Mouse (Mus musculus) embryonic facial prominence, embryonic 14.5 days (tissue): ENCODE measurements around the gene Olfr792. TPM values are rescaled to one million over a fixed set of nuclear protein-coding genes. Genes with fewer than 3 reads are reported as not detected.

Source experiments
- ATAC-seq: fragments of 200-750 bp; cut with Nextera tagmentation; 2 replicates; pipeline ENCODE4 v1.8.0; 2017; ENCODE audit warnings: low read depth, moderate number of reproducible peaks, moderate TSS enrichment
- DNase-seq: peaks from one replicate; pipeline ENCODE4 v3.0.0-alpha.2; 2015; ENCODE audit warnings: low spot score
- H3K27ac ChIP-seq: fragments of 300-500 bp; sonication (generic); replicated peaks from 2 replicates; pipeline ENCODE4 v1.5.1; 2014; ENCODE audit warnings: low read depth, mild to moderate bottlenecking, low read length, moderate library complexity
- H3K27me3 ChIP-seq: fragments of 300-500 bp; sonication (generic); replicated peaks from 2 replicates; pipeline ENCODE4 v1.6.1; 2014; ENCODE audit warnings: low read length; ENCODE audit not compliant: control insufficient read depth, insufficient read depth
- H3K36me3 ChIP-seq: fragments of 300-500 bp; sonication (generic); 2 replicates; pipeline ENCODE4 v1.6.1; 2014; ENCODE audit warnings: low read length, mixed read lengths; ENCODE audit not compliant: control insufficient read depth, insufficient read depth
- H3K4me1 ChIP-seq: fragments of 300-500 bp; sonication (generic); 2 replicates; pipeline ENCODE4 v1.6.1; 2014; ENCODE audit warnings: antibody characterized with exemption, low read length; ENCODE audit not compliant: control insufficient read depth, insufficient read depth
- H3K4me2 ChIP-seq: fragments of 300-500 bp; sonication (generic); 2 replicates; pipeline ENCODE4 v1.6.1; 2014; ENCODE audit warnings: low read depth, mild to moderate bottlenecking, low read length, moderate library complexity, mixed read lengths
- H3K4me3 ChIP-seq: fragments of 300-500 bp; sonication (generic); 2 replicates; pipeline ENCODE4 v1.5.1; 2014; ENCODE audit warnings: low read depth, mild to moderate bottlenecking, low read length
- H3K9ac ChIP-seq: fragments of 300-500 bp; sonication (generic); 2 replicates; pipeline ENCODE4 v1.6.1; 2014; ENCODE audit warnings: low read depth, mild to moderate bottlenecking, low read length, moderate library complexity, mixed read lengths
- H3K9me3 ChIP-seq: fragments of 300-500 bp; sonication (generic); 2 replicates; pipeline ENCODE4 v1.6.1; 2016; ENCODE audit warnings: low read length; ENCODE audit not compliant: control insufficient read depth
- WGBS: fragments of 180-500 bp; shearing (Covaris S2); extraction: QIAGEN DNeasy Blood & Tissue Kit; methylation state at CpG from one replicate; pipeline ENCODE4 v1.1.7; 2014; 5-methylcytosine and 5-hydroxymethylcytosine counted together
- microRNA-seq: library from miRNA; unstranded; fragments of <30 nt; microRNA quantifications from one replicate; pipeline ENCODE4, GENCODE M21; 2016; ENCODE audit warnings: borderline number of aligned reads
- polyA plus RNA-seq: library from polyadenylated mRNA; unstranded; fragments of >200 nt; fragmentation: Nextera tagmentation; extraction: Ambion mirVana; gene quantifications from 2 replicates; pipeline ENCODE4 v1.2.1, GENCODE M21; 2014

Gene Olfr792
- not detected in 2 replicates for polyA plus RNA-seq

DNA sequence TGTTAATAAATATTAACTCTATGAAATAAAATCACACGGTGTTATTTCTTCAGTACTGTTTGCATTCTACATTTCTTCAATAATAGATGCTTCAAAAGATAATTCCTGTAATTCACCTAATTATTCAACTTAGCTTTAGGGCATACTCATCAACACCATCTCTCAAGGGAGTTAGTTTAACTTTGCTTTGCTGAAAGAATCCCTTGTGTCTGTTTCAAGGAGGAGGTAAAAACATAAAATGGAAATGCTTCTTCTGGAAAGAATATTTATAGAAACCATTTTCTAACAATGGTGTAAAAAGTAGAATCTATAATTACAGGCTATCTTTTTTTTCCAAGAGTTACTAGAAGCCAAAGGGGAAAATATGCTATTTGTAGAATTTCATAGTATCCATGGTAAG lies at the start of gene Olfr792:
Gene Olfr792 (plus strand): TSS at position 301 of the 400 bp plus-strand sequence.
- no peaks in the 10 kb centered on the region for H3K27me3 ChIP-seq
- H3K36me3 ChIP-seq: no peaks in the 10 kb centered on the region
- ATAC-seq: no peak
- H3K9ac ChIP-seq: no peak within 1 kb of the TSS
- H3K9me3 ChIP-seq: 0 out of 2 replicates have a peak, but pooled peaks cover 4% of the 10 kb centered on the region
- H3K4me3 ChIP-seq: no peak within 1 kb of the TSS
- H3K4me2 ChIP-seq: no peak within 1 kb of the TSS
- no peak within 1 kb of the TSS for H3K27ac ChIP-seq
- no peak for DNase-seq
- H3K4me1 ChIP-seq: no peaks in the 10 kb centered on the region
- WGBS: 67% methylated on average over 1 of the region's 1 CpGs

DNA sequence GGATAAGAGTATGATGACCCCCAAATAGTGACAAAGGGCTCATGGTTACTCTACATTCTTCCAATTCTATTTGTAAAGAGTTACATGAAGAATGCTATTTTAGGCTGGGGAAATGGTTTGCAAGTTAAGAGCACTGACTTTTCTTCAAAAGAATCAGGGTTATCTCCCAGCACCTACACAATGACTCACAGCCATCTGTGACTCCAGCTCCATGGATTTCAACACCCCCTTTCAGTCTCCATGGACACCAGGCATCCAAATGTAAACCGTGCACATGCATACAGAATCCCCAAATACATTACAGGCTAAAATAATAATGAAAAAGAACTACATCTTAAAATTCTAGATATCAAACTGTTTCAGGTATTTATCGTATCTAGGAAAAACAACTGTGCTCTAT lies 48.9 kb upstream of the Olfr792 start:
- Histone ChIP-seq H3K4me3 (no peak overlapping the region), H3K27me3 (no peaks in the 10 kb centered on the region), H3K36me3 (no peaks in the 10 kb centered on the region), H3K9ac (no peak overlapping the region), H3K4me1 (no peaks in the 10 kb centered on the region), H3K9me3 (no peaks in the 10 kb centered on the region), H3K4me2 (no peak overlapping the region), H3K27ac (no peak overlapping the region)
- no peak for DNase-seq
- no peak for ATAC-seq
- WGBS: 75% methylated on average over 2 of the region's 2 CpGs

DNA sequence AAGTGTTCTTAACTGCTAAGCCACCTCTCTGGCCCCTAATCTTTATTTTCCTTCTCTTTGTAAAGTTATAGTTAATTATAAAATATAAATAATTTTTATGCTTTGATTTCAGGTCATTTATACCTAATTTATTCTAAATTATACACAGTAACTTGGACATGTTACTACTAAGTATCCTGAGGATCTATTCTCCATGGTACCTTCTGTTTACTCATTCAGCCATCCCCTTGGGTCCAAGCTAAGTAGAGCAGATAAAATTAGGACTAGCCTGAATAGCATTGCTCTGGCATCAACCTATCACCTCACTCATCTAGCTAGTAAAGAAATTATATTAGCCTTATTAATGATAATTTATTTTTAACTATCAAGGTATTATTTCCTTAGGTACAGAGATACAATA lies 40.8 kb upstream of the Olfr792 start, which contains the start of gene Olfr790:
Gene Olfr790 (plus strand): TSS at position 301 of the 400 bp plus-strand sequence.
- no peaks in the 10 kb centered on the region for H3K9me3 ChIP-seq
- no peaks in the 10 kb centered on the region for H3K36me3 ChIP-seq
- no peak for ATAC-seq
- no peaks in the 10 kb centered on the region for H3K27me3 ChIP-seq
- H3K27ac ChIP-seq: no peak within 1 kb of the TSS
- H3K9ac ChIP-seq: no peak within 1 kb of the TSS
- H3K4me1 ChIP-seq: no peaks in the 10 kb centered on the region
- DNase-seq: no peak
- H3K4me3 ChIP-seq: no peak within 1 kb of the TSS
- no peak within 1 kb of the TSS for H3K4me2 ChIP-seq

DNA sequence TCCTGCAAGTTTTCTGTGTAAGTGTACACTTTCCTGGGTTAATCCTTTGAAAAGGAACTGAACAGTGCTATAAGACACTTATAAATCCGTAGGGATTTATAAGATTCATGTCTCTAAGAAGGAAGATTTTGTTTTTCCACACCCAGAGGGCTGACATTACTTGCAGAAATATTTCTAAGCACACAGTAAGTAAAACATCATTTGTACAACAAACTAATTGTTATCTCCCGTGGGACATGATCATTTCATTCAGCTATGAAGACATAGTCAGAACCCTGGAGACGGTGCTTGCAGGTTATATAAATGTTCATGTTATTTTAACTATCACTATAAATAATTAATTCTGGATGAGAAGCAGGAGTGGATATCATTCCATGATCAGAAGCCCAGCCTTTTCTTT lies 17.5 kb upstream of the Olfr792 start, which contains the start of gene Olfr791:
Gene Olfr791 (plus strand): TSS at position 301 of the 400 bp plus-strand sequence.
- Histone ChIP-seq H3K9me3 (no peaks in the 10 kb centered on the region), H3K9ac (no peak within 1 kb of the TSS), H3K27ac (no peak within 1 kb of the TSS), H3K27me3 (no peaks in the 10 kb centered on the region), H3K4me2 (no peak within 1 kb of the TSS), H3K36me3 (no peaks in the 10 kb centered on the region), H3K4me3 (no peak within 1 kb of the TSS), H3K4me1 (no peaks in the 10 kb centered on the region)
- no peak for DNase-seq
- no peak for ATAC-seq
- WGBS: 60% methylated on average over 3 of the region's 3 CpGs

DNA sequence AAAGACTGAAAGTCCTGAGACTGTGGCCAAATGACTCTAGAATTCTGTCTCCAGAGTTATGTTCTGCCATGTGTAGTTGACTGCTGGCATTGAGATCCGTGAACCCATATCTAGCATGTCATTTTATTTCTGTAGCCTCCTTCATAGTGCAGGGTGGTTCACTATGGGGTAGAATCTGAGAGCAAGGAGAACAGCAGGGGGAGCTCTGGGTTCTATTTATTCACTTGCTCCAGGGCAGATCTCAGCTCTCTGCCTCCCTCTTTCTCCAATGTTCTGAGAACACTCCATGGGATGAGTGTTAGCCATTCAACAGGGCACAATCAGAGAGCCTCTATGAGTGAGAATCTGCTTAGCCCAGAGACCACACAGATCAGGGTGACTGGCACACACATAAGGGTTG lies 10.4 kb downstream of the Olfr792 start:
- H3K36me3 ChIP-seq: no peaks in the 10 kb centered on the region
- no peak for ATAC-seq

DNA sequence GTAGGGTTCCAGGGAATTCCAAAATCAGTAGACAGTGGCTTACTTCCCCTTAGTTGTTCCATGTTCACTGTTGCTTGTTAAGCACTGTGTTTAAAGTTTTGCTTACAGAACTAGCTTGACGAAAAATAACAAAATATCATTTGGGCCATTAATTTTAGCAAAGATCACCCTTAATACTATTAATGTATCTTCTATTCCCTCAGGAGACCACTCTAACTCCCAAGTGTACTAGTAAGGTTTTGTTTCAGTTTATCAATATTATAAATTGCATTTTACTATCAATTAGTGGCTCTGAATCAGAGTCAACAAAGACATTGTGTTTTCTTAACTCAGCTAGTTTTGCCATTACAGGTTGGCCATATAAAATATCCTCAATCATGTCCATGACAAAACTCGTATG lies 28.4 kb downstream of the Olfr792 start, which contains the start of gene Olfr794:
Gene Olfr794 (plus strand): TSS at position 301 of the 400 bp plus-strand sequence.
- Histone ChIP-seq H3K4me3 (no peak within 1 kb of the TSS), H3K27me3 (no peaks in the 10 kb centered on the region), H3K9me3 (no peaks in the 10 kb centered on the region), H3K27ac (no peak within 1 kb of the TSS), H3K4me1 (no peaks in the 10 kb centered on the region), H3K4me2 (no peak within 1 kb of the TSS), H3K9ac (no peak within 1 kb of the TSS), H3K36me3 (no peaks in the 10 kb centered on the region)
- DNase-seq (no peak), ATAC-seq (no peak)
- 80% methylated on average over 2 of the region's 2 CpGs for WGBS

More for the DNA sequence above, 10.4 kb downstream of the Olfr792 start:
- no peak overlapping the region for H3K27ac ChIP-seq
- H3K4me2 ChIP-seq: no peak overlapping the region
- H3K9me3 ChIP-seq: 0 out of 2 replicates have a peak, but pooled peaks cover 1% of the 10 kb centered on the region
- no peaks in the 10 kb centered on the region for H3K4me1 ChIP-seq
- H3K27me3 ChIP-seq: no peaks in the 10 kb centered on the region
- no peak overlapping the region for H3K4me3 ChIP-seq
- WGBS: 59% methylated on average over 1 of the region's 1 CpGs
- no peak for DNase-seq
- H3K9ac ChIP-seq: no peak overlapping the region

DNA sequence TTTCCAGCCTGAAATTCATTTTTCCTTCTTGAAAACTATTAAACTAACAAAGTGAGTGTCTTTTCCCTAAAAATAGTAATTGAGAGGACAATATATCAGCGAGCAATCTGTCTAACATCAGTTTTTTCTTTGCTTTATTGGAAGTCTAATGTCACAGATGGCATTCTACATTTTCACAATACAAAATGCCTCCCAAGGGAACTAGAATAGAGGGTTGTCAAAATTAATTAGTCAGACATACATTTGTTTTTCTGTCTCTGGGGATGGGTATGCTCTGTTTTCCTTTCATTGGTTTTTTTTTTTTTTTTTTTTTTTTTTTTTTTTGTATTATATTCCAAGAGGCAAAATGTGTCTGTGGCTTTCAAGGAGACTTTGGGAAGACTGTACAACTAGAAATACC lies 38.1 kb downstream of the Olfr792 start:
- ATAC-seq (no peak), DNase-seq (no peak)
- 68% methylated on average over 1 of the region's 1 CpGs for WGBS
- no peaks in the 10 kb centered on the region for H3K4me1 ChIP-seq
- no peaks in the 10 kb centered on the region for H3K9me3 ChIP-seq
- no peak overlapping the region for H3K4me3 ChIP-seq
- H3K9ac ChIP-seq: no peak overlapping the region
- no peaks in the 10 kb centered on the region for H3K27me3 ChIP-seq
- no peak overlapping the region for H3K4me2 ChIP-seq
- H3K36me3 ChIP-seq: no peaks in the 10 kb centered on the region
- no peak overlapping the region for H3K27ac ChIP-seq

Small RNAs within 50 kb of the gene (microRNA-seq; reads per million reads assigned to microRNA genes)
- not detected for gene Gm23252

Other genes with a start within 250 kb of the Olfr792 start
- not detected in 2 replicates for gene Olfr780, start 221.0 kb upstream of the Olfr792 start, polyA plus RNA-seq
- not detected in 2 replicates for gene Olfr781, start 210.3 kb upstream of the Olfr792 start, polyA plus RNA-seq
- not detected in 2 replicates for gene Olfr782, start 190.3 kb upstream of the Olfr792 start, polyA plus RNA-seq
- 0.14 TPM in 1 of 2 replicates, not detected in the other for gene Olfr784, start 155.1 kb upstream of the Olfr792 start, polyA plus RNA-seq
- gene Olfr785, start 133.7 kb upstream of the Olfr792 start, polyA plus RNA-seq: not detected in 2 replicates
- gene Olfr786, start 111.9 kb upstream of the Olfr792 start, polyA plus RNA-seq: not detected in 2 replicates
- not detected in 2 replicates for gene Olfr787, start 77.3 kb upstream of the Olfr792 start, polyA plus RNA-seq
- gene Olfr788, start 68.2 kb upstream of the Olfr792 start, polyA plus RNA-seq: not detected in 2 replicates
- not detected in 2 replicates for gene Olfr789, start 54.4 kb upstream of the Olfr792 start, polyA plus RNA-seq
- gene Olfr790, start 40.7 kb upstream of the Olfr792 start, polyA plus RNA-seq: not detected in 2 replicates
- gene Olfr791, start 17.4 kb upstream of the Olfr792 start, polyA plus RNA-seq: not detected in 2 replicates
- gene Olfr794, start 28.5 kb downstream of the Olfr792 start, polyA plus RNA-seq: not detected in 2 replicates
- not detected in 2 replicates for gene Olfr796, start 73.4 kb downstream of the Olfr792 start, polyA plus RNA-seq
- not detected in 2 replicates for gene Olfr798, start 88.8 kb downstream of the Olfr792 start, polyA plus RNA-seq
- gene Olfr799, start 98.3 kb downstream of the Olfr792 start, polyA plus RNA-seq: not detected in 2 replicates
- not detected in 2 replicates for gene Olfr800, start 118.5 kb downstream of the Olfr792 start, polyA plus RNA-seq
- gene Olfr801, start 134.7 kb downstream of the Olfr792 start, polyA plus RNA-seq: not detected in 2 replicates
- not detected in 2 replicates for gene Olfr802, start 149.0 kb downstream of the Olfr792 start, polyA plus RNA-seq
- not detected in 2 replicates for gene Olfr803, start 155.1 kb downstream of the Olfr792 start, polyA plus RNA-seq
- not detected in 2 replicates for gene Olfr804, start 164.0 kb downstream of the Olfr792 start, polyA plus RNA-seq
- gene Olfr805, start 190.2 kb downstream of the Olfr792 start, polyA plus RNA-seq: not detected in 2 replicates
- not detected in 2 replicates for gene Olfr806, start 202.8 kb downstream of the Olfr792 start, polyA plus RNA-seq
- gene Olfr807, start 218.6 kb downstream of the Olfr792 start, polyA plus RNA-seq: not detected in 2 replicates
- gene Olfr808, start 226.3 kb downstream of the Olfr792 start, polyA plus RNA-seq: not detected in 2 replicates
- gene Olfr809, start 235.5 kb downstream of the Olfr792 start, polyA plus RNA-seq: not detected in 2 replicates